Mouse (Mus musculus) midbrain, embryonic 10.5 days (tissue): ENCODE measurements at regions not wholly inside any gene's neighbourhood (a gene's known extent, or its start where the extent isn't known, plus 50 kb on each side); places are given as distances from the start of the nearest gene placed in this dataset.
A peak's percentile ranks its signal among the peaks of the same experiment; 100 is the strongest.

Source experiments
- DNase-seq: peaks from one replicate; pipeline ENCODE4 v3.0.0-alpha.2; 2017; ENCODE audit warnings: low spot score
- H3K27ac ChIP-seq: fragments of 300-500 bp; sonication (generic); replicated peaks from 2 replicates; pipeline ENCODE4 v1.5.1; 2016; ENCODE audit warnings: mild to moderate bottlenecking
- H3K27me3 ChIP-seq: fragments of 300-500 bp; sonication (generic); 2 replicates; pipeline ENCODE4 v1.6.1; 2016; ENCODE audit warnings: low read depth, mild to moderate bottlenecking; ENCODE audit not compliant: poor library complexity, severe bottlenecking
- H3K36me3 ChIP-seq: fragments of 300-500 bp; sonication (generic); 2 replicates; pipeline ENCODE4 v1.6.1; 2016; ENCODE audit warnings: mild to moderate bottlenecking, moderate library complexity
- H3K4me1 ChIP-seq: fragments of 300-500 bp; sonication (generic); 2 replicates; pipeline ENCODE4 v1.6.1; 2016
- H3K4me3 ChIP-seq: fragments of 300-500 bp; sonication (generic); 2 replicates; pipeline ENCODE4 v1.5.1; 2016; ENCODE audit warnings: mild to moderate bottlenecking, moderate library complexity
- H3K9me3 ChIP-seq: fragments of 300-500 bp; sonication (generic); replicated peaks from 2 replicates; pipeline ENCODE4 v1.6.1; 2016; ENCODE audit warnings: mild to moderate bottlenecking
- WGBS: fragments of 180-500 bp; shearing (Covaris S2); methylation state at CpG from one replicate; pipeline ENCODE4 v1.1.7; 2016; 5-methylcytosine and 5-hydroxymethylcytosine counted together

DNA sequence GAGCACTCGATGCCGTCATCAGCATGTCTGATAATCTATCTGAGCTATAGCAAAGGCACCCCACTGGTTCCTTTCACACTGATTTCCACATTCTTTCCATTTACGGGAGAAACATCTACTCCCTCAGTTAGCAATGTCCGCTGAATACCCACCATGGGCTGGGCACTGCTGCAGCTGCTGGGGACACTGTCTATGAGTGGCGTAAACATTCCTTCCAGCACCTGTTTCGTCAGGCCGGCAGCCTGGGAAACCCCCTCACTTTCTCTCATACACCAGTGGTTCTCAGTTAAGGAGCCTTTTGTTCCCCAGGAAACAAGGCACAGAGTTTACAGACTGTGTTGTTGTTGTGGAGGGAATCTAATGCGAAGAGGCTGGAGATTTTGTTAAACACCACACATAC lies 205.8 kb upstream of the Ajap1 start:
- Histone ChIP-seq H3K4me3 (no peak overlapping the region), H3K27me3 (no peaks in the 10 kb centered on the region; the same call in 1 of the 2 replicates), H3K27ac (no peak overlapping the region), H3K4me1 (peaks cover 38% of the 10 kb centered on the region), H3K9me3 (no peaks in the 10 kb centered on the region), H3K36me3 (no peaks in the 10 kb centered on the region)
- DNase-seq, result no peak
- 68% methylated on average over 8 of the region's 8 CpGs for WGBS

GRCm38 (mm10) chr4:153693881-153694280 lies 211.3 kb upstream of the Ajap1 start:
- Histone ChIP-seq H3K27ac (0 out of 2 replicates have a peak overlapping the region, but pooled peaks have one; percentile 38), H3K9me3 (no peaks in the 10 kb centered on the region), H3K4me1 (peaks cover 61% of the 10 kb centered on the region), H3K36me3 (no peaks in the 10 kb centered on the region), H3K4me3 (no peak overlapping the region), H3K27me3 (peaks cover 32% of the 10 kb centered on the region)
- DNase-seq, result no peak
- 59% methylated on average over 12 of the region's 12 CpGs for WGBS

- H3K27ac ChIP-seq, result peak overlapping the region; percentile 57
- peak; percentile 49 for DNase-seq
- WGBS, result 17% methylated on average over 14 of the region's 14 CpGs
These were observed 213.9 kb upstream of the Ajap1 start for GRCm38 (mm10) chr4:153696426-153697040.

DNA sequence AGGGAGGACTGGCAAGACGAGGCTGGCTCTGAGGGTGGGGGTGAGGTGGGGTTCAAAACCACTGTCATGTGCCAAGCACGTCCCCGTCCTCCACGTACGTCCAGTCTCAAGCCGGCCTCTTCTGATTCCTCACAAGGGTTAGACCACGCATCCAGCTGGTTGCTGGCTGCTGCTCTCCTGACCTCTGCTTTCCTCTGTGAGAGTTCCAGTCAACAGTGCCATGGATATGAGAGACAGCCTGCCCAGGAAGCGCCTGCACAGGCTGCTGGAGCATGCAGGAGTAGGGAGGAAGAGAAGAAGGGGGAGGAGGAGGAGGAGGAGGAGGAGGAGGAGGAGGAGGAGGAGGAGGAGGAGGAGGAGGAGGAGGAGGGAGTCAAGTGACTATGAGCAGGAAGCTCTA lies 224.6 kb upstream of the Ajap1 start:
- H3K27ac ChIP-seq, result no peak overlapping the region; the same call in 1 of the 2 replicates
- peaks cover 37% of the 10 kb centered on the region for H3K27me3 ChIP-seq
- no peaks in the 10 kb centered on the region for H3K9me3 ChIP-seq
- peaks cover 27% of the 10 kb centered on the region for H3K4me1 ChIP-seq
- 72% methylated on average over 8 of the region's 8 CpGs for WGBS
- no peaks in the 10 kb centered on the region for H3K36me3 ChIP-seq
- no peak overlapping the region for H3K4me3 ChIP-seq
- no peak for DNase-seq

More at GRCm38 (mm10) chr4:153696426-153697040, 213.9 kb upstream of the Ajap1 start:
- H3K9me3 ChIP-seq, result no peaks in the 10 kb centered on the region
- no peaks in the 10 kb centered on the region for H3K36me3 ChIP-seq
- H3K27me3 ChIP-seq, result peaks cover 44% of the 10 kb centered on the region
- H3K4me1 ChIP-seq, result peaks cover 44% of the 10 kb centered on the region
- H3K4me3 ChIP-seq, result peak overlapping the region; percentile 26

DNA sequence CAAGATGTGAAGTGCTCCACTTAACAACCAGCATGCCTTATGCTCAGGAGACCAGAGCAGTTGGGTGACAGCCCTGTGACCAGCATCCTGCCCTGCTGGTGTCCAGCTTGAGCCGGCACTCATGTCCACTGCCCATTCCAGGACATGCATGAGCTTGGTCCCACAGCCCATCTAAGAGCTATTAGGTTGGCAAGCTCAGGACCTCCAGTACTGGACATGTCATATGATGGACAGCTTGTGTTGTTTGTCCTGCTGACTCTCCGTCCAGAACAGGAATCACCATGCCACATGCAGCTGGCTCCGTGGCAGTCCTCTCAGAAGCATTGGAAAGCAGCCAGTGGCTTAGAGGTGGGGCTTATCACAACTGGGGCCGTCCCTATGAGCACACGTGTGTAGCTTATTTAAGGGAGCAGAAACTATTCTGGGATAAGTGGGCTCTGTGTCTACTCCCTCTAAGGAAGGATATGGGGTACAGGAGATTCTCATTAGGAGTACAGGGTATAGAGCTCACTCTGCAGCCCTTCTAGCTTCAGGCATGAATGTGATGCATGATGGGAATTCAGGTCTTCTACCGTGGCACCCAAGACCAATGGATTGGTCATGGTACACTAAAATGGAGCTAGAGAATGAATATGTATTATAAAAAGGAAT lies 232.5 kb upstream of the Ajap1 start:
- H3K27ac ChIP-seq, result no peak overlapping the region
- no peak overlapping the region for H3K4me3 ChIP-seq
- WGBS, result 78% methylated on average over 6 of the region's 6 CpGs
- peaks cover 18% of the 10 kb centered on the region for H3K27me3 ChIP-seq
- DNase-seq, result no peak
- no peaks in the 10 kb centered on the region for H3K9me3 ChIP-seq
- H3K36me3 ChIP-seq, result no peaks in the 10 kb centered on the region
- H3K4me1 ChIP-seq, result peaks cover 22% of the 10 kb centered on the region

DNA sequence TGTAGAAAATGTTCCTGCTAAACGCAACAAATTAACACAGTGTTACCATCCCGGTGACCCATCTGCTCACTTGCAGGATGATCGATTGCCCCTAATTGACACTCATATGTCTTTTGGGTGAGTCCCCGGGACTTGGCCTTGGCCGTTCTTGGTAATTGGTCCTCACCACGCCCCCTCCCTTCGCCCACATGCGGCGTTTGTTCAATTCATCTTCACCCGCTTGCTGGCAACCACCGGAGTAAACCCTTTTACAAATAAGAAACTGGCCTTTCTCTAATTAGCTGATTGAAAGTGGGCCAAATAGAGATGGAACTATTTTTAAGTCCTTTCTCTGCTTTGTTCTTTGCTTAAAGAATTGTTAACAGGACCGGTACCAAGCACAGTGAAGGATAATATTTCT lies 234.7 kb upstream of the Ajap1 start:
- Histone ChIP-seq H3K27me3 (peaks cover 6% of the 10 kb centered on the region; the same call in 1 of the 2 replicates), H3K36me3 (no peaks in the 10 kb centered on the region), H3K4me3 (no peak overlapping the region), H3K27ac (no peak overlapping the region), H3K9me3 (no peaks in the 10 kb centered on the region), H3K4me1 (peaks cover 22% of the 10 kb centered on the region)
- 90% methylated on average over 12 of the region's 12 CpGs for WGBS
- no peak for DNase-seq

DNA sequence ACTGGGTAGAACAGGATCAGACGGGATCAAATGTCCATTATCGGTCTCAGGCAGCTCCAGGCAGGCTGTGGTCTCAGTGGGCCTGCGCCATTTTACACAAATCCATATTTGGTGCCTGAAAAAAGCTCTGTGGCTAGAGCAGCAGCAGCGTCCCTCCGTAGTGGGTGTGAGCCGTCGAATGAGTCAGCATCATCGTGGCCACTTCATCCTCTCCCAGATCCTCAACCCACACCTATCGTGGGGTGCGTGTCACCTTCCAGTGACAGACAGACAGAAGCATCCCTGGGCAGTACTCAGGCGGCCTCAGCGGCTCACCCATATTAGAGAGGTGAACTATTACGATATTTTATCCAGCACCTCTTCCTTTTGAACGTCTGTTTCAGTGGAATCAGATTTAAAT lies 233.0 kb upstream of the A430005L14Rik start:
- H3K4me1 ChIP-seq, result peaks cover 23% of the 10 kb centered on the region
- peaks cover 31% of the 10 kb centered on the region for H3K27me3 ChIP-seq
- H3K27ac ChIP-seq, result no peak overlapping the region
- DNase-seq, result no peak
- no peaks in the 10 kb centered on the region for H3K9me3 ChIP-seq
- no peak overlapping the region for H3K4me3 ChIP-seq
- 94% methylated on average over 14 of the region's 14 CpGs for WGBS
- H3K36me3 ChIP-seq, result no peaks in the 10 kb centered on the region

GRCm38 (mm10) chr4:153727273-153727672 lies 229.8 kb upstream of the A430005L14Rik start:
- WGBS, result 67% methylated on average over 10 of the region's 10 CpGs
- Histone ChIP-seq H3K4me1 (peaks cover 36% of the 10 kb centered on the region), H3K27ac (0 out of 2 replicates have a peak overlapping the region, but pooled peaks have one; percentile 38), H3K27me3 (peaks cover 51% of the 10 kb centered on the region), H3K4me3 (no peak overlapping the region), H3K36me3 (no peaks in the 10 kb centered on the region), H3K9me3 (no peaks in the 10 kb centered on the region)
- no peak for DNase-seq

- H3K27ac ChIP-seq, result 0 out of 2 replicates have a peak overlapping the region, but pooled peaks have one; percentile 38
- no peaks in the 10 kb centered on the region for H3K36me3 ChIP-seq
- H3K9me3 ChIP-seq, result no peaks in the 10 kb centered on the region
- peaks cover 36% of the 10 kb centered on the region for H3K4me1 ChIP-seq
- no peak overlapping the region for H3K4me3 ChIP-seq
- DNase-seq, result peak; percentile 51
- 46% methylated on average over 10 of the region's 10 CpGs for WGBS
- H3K27me3 ChIP-seq, result peaks cover 51% of the 10 kb centered on the region
These were observed 229.1 kb upstream of the A430005L14Rik start for GRCm38 (mm10) chr4:153727896-153728422.

DNA sequence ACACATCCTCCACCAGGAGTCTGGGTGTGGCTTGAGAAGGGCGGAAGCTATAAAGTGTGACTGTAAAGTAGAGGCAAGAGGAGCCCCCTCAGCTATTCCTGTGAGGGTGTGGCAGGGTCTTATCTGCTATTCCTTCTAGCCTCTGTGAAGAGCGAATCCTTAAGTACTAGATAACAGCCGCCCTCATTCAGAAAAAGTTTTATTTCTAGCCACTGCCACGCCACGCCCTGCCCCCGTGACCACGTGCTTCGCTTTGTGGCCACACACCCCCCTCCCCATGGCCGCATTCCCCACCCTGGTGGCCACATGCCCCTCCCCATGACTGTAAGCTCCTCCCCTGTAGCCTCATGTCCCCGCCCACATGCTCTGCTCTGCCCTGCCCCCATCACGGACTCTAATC lies 218.9 kb upstream of the A430005L14Rik start:
- no peaks in the 10 kb centered on the region for H3K36me3 ChIP-seq
- no peak overlapping the region for H3K27ac ChIP-seq
- no peak for DNase-seq
- no peak overlapping the region for H3K4me3 ChIP-seq
- peaks cover 3% of the 10 kb centered on the region; the same call in 1 of the 2 replicates for H3K9me3 ChIP-seq
- no peaks in the 10 kb centered on the region for H3K27me3 ChIP-seq
- H3K4me1 ChIP-seq, result peaks cover 28% of the 10 kb centered on the region
- WGBS, result 87% methylated on average over 11 of the region's 11 CpGs

GRCm38 (mm10) chr4:153742241-153742640 lies 214.8 kb upstream of the A430005L14Rik start:
- H3K4me3 ChIP-seq, result no peak overlapping the region
- no peaks in the 10 kb centered on the region for H3K27me3 ChIP-seq
- peaks cover 28% of the 10 kb centered on the region for H3K4me1 ChIP-seq
- DNase-seq, result no peak
- 0 out of 2 replicates have a peak, but pooled peaks cover 3% of the 10 kb centered on the region for H3K9me3 ChIP-seq
- no peak overlapping the region for H3K27ac ChIP-seq
- WGBS, result 86% methylated on average over 10 of the region's 10 CpGs
- H3K36me3 ChIP-seq, result no peaks in the 10 kb centered on the region

- 0 out of 2 replicates have a peak, but pooled peaks cover 5% of the 10 kb centered on the region for H3K4me1 ChIP-seq
- H3K4me3 ChIP-seq, result no peak overlapping the region
- DNase-seq, result no peak
- 0 out of 2 replicates have a peak, but pooled peaks cover 6% of the 10 kb centered on the region for H3K27me3 ChIP-seq
- no peaks in the 10 kb centered on the region for H3K36me3 ChIP-seq
- H3K9me3 ChIP-seq, result no peaks in the 10 kb centered on the region
- no peak overlapping the region for H3K27ac ChIP-seq
- 88% methylated on average over 6 of the region's 6 CpGs for WGBS
These were observed 204.2 kb upstream of the A430005L14Rik start for GRCm38 (mm10) chr4:153752791-153753190.

DNA sequence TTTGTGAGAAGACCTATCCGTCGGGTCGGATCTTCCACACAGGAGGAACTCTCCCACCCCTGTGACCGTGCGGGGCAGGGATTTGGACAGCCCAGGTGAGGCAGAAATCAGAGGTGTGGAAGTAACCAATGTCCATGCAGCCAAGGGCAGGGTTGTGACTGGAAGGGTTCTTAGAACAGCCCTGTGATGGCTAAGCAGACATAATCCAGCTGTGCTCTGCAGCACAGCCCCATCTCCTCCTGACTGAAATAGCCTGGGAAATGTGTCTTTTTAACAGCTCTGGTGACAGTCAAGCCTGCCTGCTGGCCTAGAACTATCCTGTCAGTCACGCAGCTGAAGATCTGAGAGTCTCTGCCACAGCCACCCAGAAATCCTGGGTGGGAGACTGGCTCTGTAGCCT lies 198.7 kb upstream of the A430005L14Rik start:
- no peak for DNase-seq
- 0 out of 2 replicates have a peak, but pooled peaks cover 5% of the 10 kb centered on the region for H3K4me1 ChIP-seq
- H3K27ac ChIP-seq, result no peak overlapping the region
- H3K27me3 ChIP-seq, result 0 out of 2 replicates have a peak, but pooled peaks cover 4% of the 10 kb centered on the region
- WGBS, result 93% methylated on average over 6 of the region's 6 CpGs
- no peaks in the 10 kb centered on the region for H3K9me3 ChIP-seq
- no peak overlapping the region for H3K4me3 ChIP-seq
- no peaks in the 10 kb centered on the region for H3K36me3 ChIP-seq
